Mouse (Mus musculus) ES-Bruce4 (cell line): ENCODE results near the gene 4930430A15Rik.

Source experiments
- CTCF ChIP-seq: IDR thresholded peaks from one replicate; pipeline ENCODE4 v1.8.1; 2011; ENCODE audit warnings: low read depth, low read length
- POLR2A ChIP-seq: IDR thresholded peaks from one replicate; pipeline ENCODE4 v1.8.1; 2011; ENCODE audit warnings: low read length; ENCODE audit not compliant: insufficient read depth

DNA sequence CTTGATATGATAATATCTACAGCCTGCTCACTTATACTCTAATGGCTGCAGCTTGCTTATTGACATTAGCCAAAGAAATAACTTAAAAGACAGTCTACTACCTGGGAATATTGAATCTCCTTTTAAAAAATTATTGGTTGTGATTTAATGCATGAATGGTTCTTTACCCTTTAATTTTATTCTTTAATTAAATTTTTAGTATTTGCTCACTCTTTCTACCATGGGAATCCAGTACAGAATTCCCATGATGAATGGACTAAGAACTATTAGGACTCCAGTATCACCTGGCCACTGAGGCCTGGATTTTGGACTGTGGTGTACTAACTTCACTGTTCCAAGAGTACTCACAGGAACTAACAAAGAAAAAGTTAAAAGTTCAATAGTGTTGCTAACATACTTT is 24.8 kb upstream of the 4930430A15Rik start, which contains the start of gene Olfr1276:
- TF ChIP-seq POLR2A (no peak), CTCF (no peak)
